26 mouse cellular contexts compared by ENCODE assay signal in genomic region chr16:8936446-8936845, GRCm38 (mm10).
"Had no signal": no experiment of that assay in that cellular context is flagged by ENCODE, and none has a peak within 500 bp of the region (broad histone marks: within the 10 kb centered on the region; RNA-seq: fewer than 3 reads in every experiment).

No protein-coding gene starts in this region.

- H3K36me3 ChIP-seq: heart, embryonic 13.5 days; heart, embryonic 15.5 days; hindbrain, embryonic 12.5 days; kidney, embryonic 15.5 days; limb, embryonic 13.5 days; limb, embryonic 15.5 days; liver, embryonic 12.5 days had no signal

- H3K4me1 ChIP-seq: heart, embryonic 13.5 days; heart, embryonic 15.5 days; kidney, embryonic 15.5 days; limb, embryonic 13.5 days; limb, embryonic 15.5 days; liver, embryonic 12.5 days had no signal

- H3K4me3 ChIP-seq: heart, embryonic 13.5 days; heart, embryonic 15.5 days; hindbrain, embryonic 12.5 days; kidney, embryonic 15.5 days; limb, embryonic 13.5 days; limb, embryonic 15.5 days; liver, embryonic 12.5 days had no signal

- H3K4me2 ChIP-seq: heart, embryonic 11.5 days; heart, embryonic 13.5 days; heart, embryonic 15.5 days; hindbrain, embryonic 12.5 days; hindbrain, embryonic 14.5 days; kidney, embryonic 15.5 days; limb, embryonic 13.5 days; limb, embryonic 15.5 days; liver, embryonic 12.5 days had no signal

- H3K9me3 ChIP-seq: heart, embryonic 13.5 days; heart, embryonic 15.5 days; kidney, embryonic 15.5 days; limb, embryonic 13.5 days; limb, embryonic 15.5 days; liver, embryonic 12.5 days had no signal

- H3K27me3 ChIP-seq: heart, embryonic 15.5 days; hindbrain, embryonic 12.5 days; kidney, embryonic 15.5 days; limb, embryonic 13.5 days; limb, embryonic 15.5 days had no signal

- H3K9ac ChIP-seq: heart, embryonic 13.5 days; heart, embryonic 15.5 days; hindbrain, embryonic 12.5 days; hindbrain, embryonic 14.5 days; kidney, embryonic 15.5 days; limb, embryonic 13.5 days; limb, embryonic 15.5 days; liver, embryonic 12.5 days; liver, embryonic 14.5 days had no signal

- ATAC-seq: hindbrain, postnatal 0 days; intestine, embryonic 16.5 days; liver, embryonic 12.5 days had no signal

- H3K27ac ChIP-seq: heart, embryonic 13.5 days; heart, embryonic 15.5 days; hindbrain, embryonic 12.5 days; hindbrain, embryonic 14.5 days; hindbrain, postnatal 0 days; kidney, embryonic 15.5 days; kidney, postnatal 0 days; limb, embryonic 13.5 days; limb, embryonic 15.5 days; liver, embryonic 12.5 days; liver, embryonic 14.5 days had no signal

- DNase-seq: gastrocnemius, postnatal 14 days; gastrocnemius, postnatal 36 days; heart, adult 18-20 months; heart, postnatal 14 days; heart, postnatal 36 days; kidney, adult 11 months; kidney, adult 2 months; kidney, adult 9 months; kidney, postnatal 14 days; kidney, postnatal 36 days; layer of hippocampus, adult 9-11 months; layer of hippocampus, postnatal 36 days; left cerebral cortex, postnatal 4 days had no signal
